20 mouse cellular contexts compared by ENCODE assay signal in the genomic region with DNA sequence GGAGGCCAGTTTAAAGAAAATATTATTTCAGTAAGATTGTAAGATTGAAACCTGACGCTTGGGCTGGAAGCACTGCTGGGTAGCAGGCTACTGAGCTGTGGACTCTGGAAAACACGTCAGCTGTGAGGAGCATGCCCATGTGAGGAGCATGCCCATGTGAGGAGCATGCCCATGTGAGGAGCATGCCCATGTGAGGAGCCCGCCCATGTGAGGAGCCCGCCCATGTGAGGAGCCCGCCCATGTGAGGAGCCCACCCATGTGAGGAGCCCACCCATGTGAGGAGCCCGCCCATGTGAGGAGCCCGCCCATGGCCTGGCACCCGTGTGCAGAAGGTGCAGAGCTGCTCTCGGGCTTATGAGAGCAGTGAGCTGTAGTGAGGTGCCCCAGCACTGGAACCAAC.
DNase-seq lines count a peak whose midpoint lies in the region; ATAC-seq and TF ChIP-seq lines count a peak whose summit lies in the region.
"Had no signal": no experiment of that assay in that cellular context is flagged by ENCODE, and none has a peak within 500 bp of the region (broad histone marks: within the 10 kb centered on the region; RNA-seq: fewer than 3 reads in every experiment).

No protein-coding gene starts in this region.

- peak; percentile 26 for DNase-seq in gastrocnemius, adult 2 months
- DNase-seq in gastrocnemius, postnatal 10 days = no peak
- peak; percentile 5 to 13 for DNase-seq in kidney, postnatal 36 days
- no peak for DNase-seq in kidney, postnatal 10 days
- no peak for DNase-seq in liver, embryonic 13.5 days
- no peak for DNase-seq in layer of hippocampus, postnatal 36 days
- no peak for DNase-seq in right cerebral cortex, adult 18-20 months
- DNase-seq: adrenal gland, postnatal 10 days; cerebellum, adult 2 months; cerebellum, postnatal 36 days; embryo, embryonic 11 days; gastrocnemius, postnatal 25 days; lung, postnatal 4 days; right cerebral cortex, postnatal 25 days had no signal

- H3K27me3 ChIP-seq in liver, embryonic 13.5 days = no peaks in the 10 kb centered on the region
- H3K27me3 ChIP-seq: limb, embryonic 15.5 days; midbrain, embryonic 13.5 days had no signal

- H3K9me3 ChIP-seq in liver, embryonic 13.5 days (replicated peaks) = no peaks in the 10 kb centered on the region
- H3K9me3 ChIP-seq: limb, embryonic 15.5 days; midbrain, embryonic 13.5 days had no signal

- peak overlapping the region; percentile 55 for H3K4me3 ChIP-seq in gastrocnemius, adult 2 months
- H3K4me3 ChIP-seq in liver, embryonic 13.5 days (replicated peaks) = no peak overlapping the region
- H3K4me3 ChIP-seq: limb, embryonic 15.5 days; midbrain, embryonic 13.5 days had no signal

- H3K36me3 ChIP-seq in liver, embryonic 13.5 days = no peaks in the 10 kb centered on the region

- no peak for ATAC-seq in liver, embryonic 13.5 days (ENCODE audit: low read depth)
- ATAC-seq in megakaryocyte progenitor cell, adult 5-6 weeks (replicated peaks; ENCODE audit: poor library complexity) = peak; percentile 32; the same call in 1 of the 2 replicates
- ATAC-seq: forebrain, embryonic 14.5 days; hindbrain, postnatal 0 days; intestine, embryonic 16.5 days; midbrain, embryonic 13.5 days had no signal

- intact Hi-C loops in gastrocnemius, adult 2 months (cut with DNase I) = no loop called here

- no peak for TF ChIP-seq CTCF in gastrocnemius, adult 2 months (IDR thresholded peaks at IDR 0.05)

- H3K27ac ChIP-seq in gastrocnemius, adult 2 months = peak overlapping the region; percentile 61
- no peak overlapping the region for H3K27ac ChIP-seq in liver, embryonic 13.5 days
- H3K27ac ChIP-seq: hindbrain, postnatal 0 days; limb, embryonic 15.5 days; midbrain, embryonic 13.5 days had no signal

- H3K9ac ChIP-seq in liver, embryonic 13.5 days = no peak overlapping the region
- H3K9ac ChIP-seq: limb, embryonic 15.5 days; midbrain, embryonic 13.5 days had no signal

- peaks cover 9% of the 10 kb centered on the region for H3K4me1 ChIP-seq in liver, embryonic 13.5 days (replicated peaks)
- H3K4me1 ChIP-seq: limb, embryonic 15.5 days had no signal

- WGBS in liver, embryonic 13.5 days (ENCODE audit: insufficient replicate concordance) = 60% methylated on average over 9 of the region's 9 CpGs

- H3K4me2 ChIP-seq in liver, embryonic 13.5 days = peak overlapping the region; percentile 40
- H3K4me2 ChIP-seq: limb, embryonic 15.5 days; midbrain, embryonic 13.5 days had no signal

Comparison
In these comparisons a context has a peak if more than half of its experiments do, and no peak if none do; other contexts are left out.
1. DNase-seq: peak in gastrocnemius, adult 2 months (single experiment) and kidney, postnatal 36 days (2 of 2); none in gastrocnemius, postnatal 10 days (single experiment), kidney, postnatal 10 days (single experiment), liver, embryonic 13.5 days (single experiment), layer of hippocampus, postnatal 36 days (0 of 2) and right cerebral cortex, adult 18-20 months (single experiment).